Mouse (Mus musculus) thymus, postnatal 25 days (tissue): ENCODE measurements around the gene Tspan9.
A peak's percentile ranks its signal among the peaks of the same experiment; 100 is the strongest.

Experiments used
- DNase-seq: peaks from one replicate; pipeline ENCODE4 v3.0.0; 2022

Tspan9 gene

DNA sequence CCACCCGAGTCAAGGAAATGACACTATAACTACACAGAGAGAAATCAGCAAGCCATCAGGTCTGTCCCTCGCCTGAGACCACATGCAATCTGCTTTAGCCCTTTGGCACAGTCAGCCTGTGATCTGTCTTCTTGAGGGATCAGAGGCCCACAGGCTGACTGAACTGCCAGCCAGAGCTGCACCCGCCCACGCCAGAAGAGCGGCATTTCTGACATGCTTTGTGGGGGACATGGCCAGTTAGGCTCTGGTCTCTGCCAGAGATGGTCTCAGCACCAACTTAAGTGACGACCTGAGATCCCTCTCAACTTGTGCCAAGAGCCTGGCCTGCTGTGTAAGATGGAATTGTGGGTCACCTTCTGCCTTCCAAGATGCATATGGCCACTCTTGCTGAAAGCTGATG is 166.7 kb downstream of the Tspan9 start:
- DNase-seq: no peak

GRCm38 (mm10) chr6:127974000-127974399 is 169.4 kb downstream of the Tspan9 start:
- DNase-seq: no peak

GRCm38 (mm10) chr6:127973553-127973952 is 169.8 kb downstream of the Tspan9 start:
- no peak for DNase-seq

DNA sequence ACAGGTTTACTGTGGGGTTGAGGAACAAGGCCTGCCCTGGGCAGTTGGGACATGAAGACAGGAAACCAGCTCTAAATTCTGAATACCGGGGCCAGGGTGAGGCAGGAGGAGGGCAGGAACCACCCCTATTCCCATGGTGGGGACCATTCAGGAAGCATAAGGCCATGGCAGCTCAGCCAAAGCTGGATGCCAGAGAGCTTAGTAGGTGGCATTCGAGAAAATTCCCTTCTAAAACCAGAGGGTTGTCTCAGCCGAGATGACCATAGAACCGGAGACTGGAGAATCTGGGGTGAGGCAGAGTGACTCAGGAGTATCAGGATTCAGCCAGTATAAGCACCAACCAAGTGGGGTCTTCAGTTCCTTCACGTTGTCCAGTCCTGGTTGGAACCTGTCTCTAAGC is 171.5 kb downstream of the Tspan9 start:
- no peak for DNase-seq

GRCm38 (mm10) chr6:127970848-127971247 is 172.5 kb downstream of the Tspan9 start:
- no peak for DNase-seq

DNA sequence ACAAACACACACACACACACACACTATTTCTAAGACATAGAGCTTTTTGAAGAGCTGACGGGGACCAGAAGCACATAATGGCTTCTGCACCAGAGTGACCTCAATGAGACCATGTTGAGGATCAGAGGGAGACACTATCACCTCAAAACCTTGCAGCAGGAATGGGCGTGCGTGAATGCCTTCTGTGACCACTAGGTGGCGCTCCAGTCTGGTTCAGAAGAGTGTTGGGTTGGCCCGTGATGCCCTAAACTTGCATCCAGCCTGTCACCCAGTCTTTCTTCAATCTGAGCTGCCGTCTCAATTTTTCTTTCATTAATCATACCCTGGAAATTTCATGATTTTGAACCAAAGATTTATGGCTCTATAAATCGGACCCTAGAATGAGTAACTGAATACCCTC is 173.3 kb downstream of the Tspan9 start:
- DNase-seq: peak; percentile 81

DNA sequence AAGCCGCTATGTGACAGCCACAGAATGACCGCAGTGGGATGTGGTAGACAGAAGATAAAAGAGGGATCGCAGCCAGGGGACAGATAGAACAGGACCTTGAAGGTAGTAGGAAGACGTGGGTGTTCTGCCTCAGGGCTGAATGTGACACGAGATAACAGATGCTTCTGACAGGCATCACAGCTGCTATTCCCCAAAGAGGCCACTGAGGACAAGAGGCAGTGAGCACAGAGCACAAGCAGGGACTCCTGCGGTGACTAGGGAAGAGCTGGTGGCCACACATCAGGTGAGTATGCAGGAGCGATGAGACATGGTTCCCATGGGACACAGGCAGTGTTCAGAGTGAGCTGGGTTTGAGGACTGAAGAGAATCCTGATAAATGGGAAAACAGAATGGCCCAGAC is 173.7 kb downstream of the Tspan9 start:
- DNase-seq: no peak

- no peak for DNase-seq
Observed at GRCm38 (mm10) chr6:127965497-127965896, 177.9 kb downstream of the Tspan9 start.

GRCm38 (mm10) chr6:127960203-127960602 is 183.2 kb downstream of the Tspan9 start:
- DNase-seq: no peak

DNA sequence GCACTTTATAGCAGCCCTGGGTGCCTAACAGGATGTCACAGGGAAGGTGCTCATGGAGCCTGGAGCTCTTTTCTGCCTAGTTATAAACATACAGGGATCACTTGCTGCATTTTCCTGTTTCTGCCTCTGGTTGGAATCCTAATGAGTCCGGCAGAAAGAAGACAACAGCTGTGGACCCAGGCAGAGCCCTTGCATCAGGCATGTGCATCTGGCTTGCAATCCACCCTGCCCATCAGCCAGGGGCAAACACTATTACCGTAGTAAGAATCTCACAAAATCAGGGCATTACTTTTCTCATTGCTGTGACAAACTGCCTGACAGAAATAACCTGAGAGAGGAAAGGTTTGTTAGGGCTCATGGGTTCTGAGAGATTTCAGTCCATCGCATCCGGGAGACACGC is 187.2 kb downstream of the Tspan9 start:
- no peak for DNase-seq

- DNase-seq: no peak
Observed at GRCm38 (mm10) chr6:127953071-127953470, 190.3 kb downstream of the Tspan9 start.

- no peak for DNase-seq
Observed at GRCm38 (mm10) chr6:127949885-127950284, 193.5 kb downstream of the Tspan9 start.

DNA sequence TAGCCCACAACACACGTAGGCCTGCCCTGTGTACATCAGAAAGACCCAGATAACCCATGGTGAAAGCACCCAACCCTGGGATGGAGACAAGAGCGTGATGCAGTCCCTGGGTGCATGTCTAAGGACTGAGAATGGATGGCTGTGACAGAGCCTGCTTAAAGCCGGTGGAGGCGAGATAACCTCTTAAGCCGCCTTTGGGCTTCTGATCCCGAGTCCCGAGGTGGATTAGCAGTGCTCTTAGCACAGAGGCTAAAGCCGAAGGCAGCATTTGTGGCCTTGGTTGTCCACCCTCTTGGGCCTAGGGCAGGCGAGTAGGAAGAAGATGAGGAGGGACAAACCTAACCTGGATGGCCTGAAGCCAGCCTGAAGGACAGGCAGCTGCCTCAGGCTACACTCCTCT is 194.7 kb downstream of the Tspan9 start:
- DNase-seq: no peak

GRCm38 (mm10) chr6:127945725-127946124 is 197.7 kb downstream of the Tspan9 start:
- DNase-seq: peak; percentile 59

DNA sequence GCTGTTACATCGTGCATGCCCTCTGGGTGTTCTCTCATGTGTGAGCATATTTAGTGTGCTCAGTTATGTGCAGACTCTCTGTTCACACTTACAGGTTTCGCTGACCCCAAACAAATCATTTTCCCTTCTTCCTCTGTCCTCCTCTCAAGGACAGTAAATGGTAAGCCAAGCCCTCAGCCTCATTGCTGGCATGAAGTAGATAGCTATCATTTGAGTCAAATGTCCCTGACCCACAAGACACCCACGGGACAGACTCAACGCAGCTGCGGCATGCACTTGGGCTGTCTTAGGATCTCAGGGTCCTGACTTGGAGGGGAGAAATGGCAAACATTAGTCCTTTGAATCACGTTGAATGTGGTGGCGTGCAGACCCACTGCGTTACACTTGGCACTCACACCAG is 201.0 kb downstream of the Tspan9 start:
- DNase-seq: no peak

GRCm38 (mm10) chr6:127935105-127935504 is 208.3 kb downstream of the Tspan9 start:
- no peak for DNase-seq

- no peak for DNase-seq
Observed at GRCm38 (mm10) chr6:127933841-127934240, 209.6 kb downstream of the Tspan9 start.

- DNase-seq: no peak
Observed at GRCm38 (mm10) chr6:127932697-127933096, 210.7 kb downstream of the Tspan9 start.

GRCm38 (mm10) chr6:127928682-127929081 is 214.7 kb downstream of the Tspan9 start:
- DNase-seq: no peak

DNA sequence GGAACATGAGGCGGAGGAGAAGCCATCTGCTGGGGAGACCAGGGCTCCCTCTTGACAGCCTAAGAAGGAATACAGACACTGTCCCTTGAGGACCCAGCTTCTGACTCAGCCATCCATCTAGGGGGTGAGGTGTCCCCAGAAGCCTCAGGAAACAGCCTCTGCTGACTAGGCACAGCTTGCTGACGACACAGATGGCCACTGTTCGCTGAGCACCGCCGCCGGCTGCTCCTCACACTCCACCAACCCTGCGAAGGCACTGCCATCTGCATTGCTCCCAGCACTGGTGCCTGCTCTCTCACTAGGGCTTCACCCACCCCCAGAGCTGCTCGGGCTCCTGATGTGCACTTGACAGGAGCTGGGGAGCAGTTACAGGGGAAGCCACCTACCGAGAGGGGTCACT is 217.5 kb downstream of the Tspan9 start:
- no peak for DNase-seq

- no peak for DNase-seq
Observed at GRCm38 (mm10) chr6:127924750-127925149, 218.6 kb downstream of the Tspan9 start.

- no peak for DNase-seq
Observed at GRCm38 (mm10) chr6:127923296-127923695, 220.1 kb downstream of the Tspan9 start.

DNA sequence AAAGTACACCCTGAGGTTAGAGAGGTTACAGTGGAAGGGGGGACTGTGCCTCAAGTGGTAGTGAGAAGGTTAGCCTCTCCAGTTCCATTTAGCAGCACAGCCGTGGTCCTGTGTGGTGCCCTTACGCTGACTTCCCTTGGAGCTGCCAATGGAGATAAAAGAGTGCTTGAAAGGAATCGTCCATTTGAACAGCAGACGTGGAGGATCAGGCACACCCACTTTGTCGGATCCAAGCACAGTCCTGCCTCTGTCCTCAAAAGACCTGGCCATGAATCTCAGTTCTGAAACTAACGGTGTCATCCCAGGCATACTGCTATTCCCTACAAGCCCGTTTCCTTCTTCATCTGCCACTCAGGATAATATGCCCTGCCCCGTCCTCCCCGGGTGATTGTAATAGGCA is 221.4 kb downstream of the Tspan9 start:
- no peak for DNase-seq

DNA sequence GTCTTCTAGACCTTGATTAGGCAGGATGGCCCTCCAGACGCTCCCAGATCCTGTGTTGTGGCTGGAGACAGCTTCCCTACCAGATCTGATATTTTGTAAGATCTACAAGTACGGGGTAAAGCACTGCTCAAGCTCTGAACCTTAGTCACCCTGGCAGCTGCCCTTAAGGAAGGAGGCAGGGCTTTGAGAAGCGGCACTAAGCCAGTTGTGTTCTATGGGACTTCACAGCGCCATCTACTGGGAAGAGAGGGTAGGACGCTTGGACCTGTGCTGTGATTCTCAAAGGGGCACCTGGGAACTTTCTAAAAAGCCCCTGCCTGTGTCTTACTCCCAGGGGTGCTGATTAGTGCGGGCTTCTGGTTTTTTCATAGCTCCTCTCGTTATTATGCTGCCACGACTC is 222.7 kb downstream of the Tspan9 start:
- DNase-seq: peak; percentile 62

GRCm38 (mm10) chr6:127919491-127919890 is 223.9 kb downstream of the Tspan9 start:
- no peak for DNase-seq

- no peak for DNase-seq
Observed at GRCm38 (mm10) chr6:127917712-127918111, 225.7 kb downstream of the Tspan9 start.
